Mouse (Mus musculus): Measurements from ENCODE around the gene Nus1. TPM values are rescaled to one million over a fixed set of nuclear protein-coding genes. Genes with fewer than 3 reads are reported as not detected.

The Nus1 gene
- total RNA-seq, 1 experiment from 2014 or later: 18.9 TPM

Other genes starting within 250 kb of the Nus1 start
- not detected in 2 replicates for gene Ros1, start 222.3 kb upstream of the Nus1 start, total RNA-seq (2017)
- gene Dcbld1, start 183.9 kb upstream of the Nus1 start, total RNA-seq (2017): 0.86 and 1.2 TPM in 2 replicates
- not detected in 2 replicates for gene Gm26741, start 58.8 kb upstream of the Nus1 start, total RNA-seq (2017)
- 46.0 and 52.3 TPM in 2 replicates for gene Gopc, start 35.4 kb upstream of the Nus1 start, total RNA-seq (2017)
- gene Nepn, start 28.6 kb upstream of the Nus1 start, total RNA-seq (2017): not detected in 2 replicates

Measured in neutrophil, adult 5-6 weeks (primary cell).